Mouse (Mus musculus) G1E (cell line): ENCODE measurements at regions not wholly inside any gene's neighbourhood (a gene's known extent, or its start where the extent isn't known, plus 50 kb on each side); places are given as distances from the start of the nearest gene placed in this dataset.
"Not testable (repeated sequence)": the region's sequence is repeated elsewhere in the genome, so short reads cannot be mapped to it uniquely, and the experiment has no call there.

Experiments
- ATAC-seq: 2 replicates; pipeline ENCODE4 v1.8.0; 2016; ENCODE audit warnings: mild to moderate bottlenecking; ENCODE audit not compliant: insufficient number of reproducible peaks, poor library complexity, low FRiP score, severe bottlenecking; ENCODE audit errors: extremely low read depth
- DNase-seq: peaks from one replicate; pipeline ENCODE4 v3.0.0; 2012; ENCODE audit warnings: low spot score
- H3K27me3 ChIP-seq: 2 replicates; pipeline ENCODE4 v1.6.1; 2012; ENCODE audit warnings: mild to moderate bottlenecking, low read length, inconsistent platforms; ENCODE audit not compliant: insufficient read depth
- H3K36me3 ChIP-seq: replicated peaks from 2 replicates; pipeline ENCODE3; 2012; ENCODE audit warnings: mild to moderate bottlenecking, inconsistent platforms
- H3K4me1 ChIP-seq: 2 replicates; pipeline ENCODE4 v1.6.1; 2012; ENCODE audit warnings: low read depth, low read length, inconsistent platforms, mixed read lengths; ENCODE audit not compliant: insufficient read depth
- H3K4me3 ChIP-seq: 2 replicates; pipeline ENCODE4 v1.5.1; 2012; ENCODE audit warnings: low read depth, mild to moderate bottlenecking, inconsistent platforms, low read length, moderate library complexity, mixed read lengths
- H3K9me3 ChIP-seq: replicated peaks from 2 replicates; pipeline ENCODE4 v1.6.1; 2012; ENCODE audit warnings: inconsistent platforms
- CTCF ChIP-seq: IDR thresholded peaks from 2 replicates; pipeline ENCODE4 v1.5.1; 2012; ENCODE audit warnings: low read depth, low read length, inconsistent platforms, mixed read lengths
- GATA1 ChIP-seq: IDR thresholded peaks from 2 replicates; pipeline ENCODE4 v1.6.1; 2012; ENCODE audit warnings: borderline replicate concordance, low read length, inconsistent platforms, mixed read lengths
- GATA2 ChIP-seq: IDR thresholded peaks from 2 replicates; pipeline ENCODE4 v1.6.1; 2012; ENCODE audit warnings: low read depth, low read length, inconsistent platforms, borderline replicate concordance
- POLR2AphosphoS5 ChIP-seq: IDR thresholded peaks from 2 replicates; pipeline ENCODE4 v1.6.1; 2012; ENCODE audit warnings: low read depth, low read length, inconsistent platforms; ENCODE audit not compliant: insufficient replicate concordance
- TAL1 ChIP-seq: conservative IDR thresholded peaks from 2 replicates; pipeline ENCODE4 v1.6.1; 2012; ENCODE audit warnings: low read depth, low read length, inconsistent platforms, mixed read lengths

GRCm38 (mm10) chr12:16362341-16362740 is 248.4 kb downstream of the Lpin1 start:
- ATAC-seq (no peak), DNase-seq (no peak)
- Histone ChIP-seq H3K4me1 (no peaks in the 10 kb centered on the region), H3K36me3 (no peaks in the 10 kb centered on the region), H3K4me3 (no peak overlapping the region), H3K9me3 (peaks cover 5% of the 10 kb centered on the region; the same call in 1 of the 2 replicates), H3K27me3 (no peaks in the 10 kb centered on the region)
- TF ChIP-seq CTCF (no peak), TAL1 (no peak), GATA2 (no peak), POLR2AphosphoS5 (no peak), GATA1 (no peak)

GRCm38 (mm10) chr12:16358831-16359230 is 251.9 kb downstream of the Lpin1 start:
- H3K36me3 ChIP-seq, result no peaks in the 10 kb centered on the region

GRCm38 (mm10) chr12:16354711-16355110 is 256.1 kb downstream of the Lpin1 start:
- Histone ChIP-seq H3K4me1 (no peaks in the 10 kb centered on the region), H3K36me3 (no peaks in the 10 kb centered on the region), H3K4me3 (no peak overlapping the region), H3K9me3 (no peaks in the 10 kb centered on the region), H3K27me3 (no peaks in the 10 kb centered on the region)
- TF ChIP-seq GATA1 (no peak), GATA2 (no peak), CTCF (no peak), POLR2AphosphoS5 (no peak), TAL1 (no peak)
- ATAC-seq, result no peak
- no peak for DNase-seq

More at GRCm38 (mm10) chr12:16358831-16359230, 251.9 kb downstream of the Lpin1 start:
- no peak for ATAC-seq
- Histone ChIP-seq H3K9me3 (peaks cover 5% of the 10 kb centered on the region; the same call in 1 of the 2 replicates), H3K27me3 (no peaks in the 10 kb centered on the region), H3K4me1 (no peaks in the 10 kb centered on the region), H3K4me3 (no peak overlapping the region)
- TF ChIP-seq TAL1, result no peak
- no peak for TF ChIP-seq CTCF
- no peak for TF ChIP-seq GATA1
- TF ChIP-seq GATA2, result no peak
- no peak for TF ChIP-seq POLR2AphosphoS5
- DNase-seq, result no peak

- no peaks in the 10 kb centered on the region for H3K4me1 ChIP-seq
- no peaks in the 10 kb centered on the region for H3K9me3 ChIP-seq
- no peaks in the 10 kb centered on the region for H3K27me3 ChIP-seq
- ATAC-seq (no peak), DNase-seq (no peak)
- no peaks in the 10 kb centered on the region for H3K36me3 ChIP-seq
- H3K4me3 ChIP-seq, result no peak overlapping the region
- no peak for TF ChIP-seq GATA2
- TF ChIP-seq POLR2AphosphoS5, result no peak
- no peak for TF ChIP-seq TAL1
- no peak for TF ChIP-seq CTCF
- TF ChIP-seq GATA1, result no peak
Measured at GRCm38 (mm10) chr12:16351751-16352150, 259.0 kb downstream of the Lpin1 start.

GRCm38 (mm10) chr12:16349310-16349709 is 261.5 kb downstream of the Lpin1 start:
- no peaks in the 10 kb centered on the region for H3K36me3 ChIP-seq
- H3K27me3 ChIP-seq, result no peaks in the 10 kb centered on the region
- no peaks in the 10 kb centered on the region for H3K9me3 ChIP-seq
- no peaks in the 10 kb centered on the region for H3K4me1 ChIP-seq
- ATAC-seq (no peak), DNase-seq (no peak)
- no peak overlapping the region for H3K4me3 ChIP-seq
- TF ChIP-seq GATA1, result no peak
- no peak for TF ChIP-seq CTCF
- TF ChIP-seq GATA2, result no peak
- TF ChIP-seq TAL1, result no peak
- TF ChIP-seq POLR2AphosphoS5, result no peak

- Histone ChIP-seq H3K36me3 (no peaks in the 10 kb centered on the region), H3K4me3 (no peak overlapping the region), H3K27me3 (no peaks in the 10 kb centered on the region), H3K4me1 (no peaks in the 10 kb centered on the region), H3K9me3 (no peaks in the 10 kb centered on the region)
- DNase-seq (no peak), ATAC-seq (no peak)
- no peak for TF ChIP-seq TAL1
- TF ChIP-seq GATA1, result no peak
- no peak for TF ChIP-seq POLR2AphosphoS5
- no peak for TF ChIP-seq GATA2
- no peak for TF ChIP-seq CTCF
Measured at GRCm38 (mm10) chr12:16344021-16344420, 266.7 kb downstream of the Lpin1 start.

GRCm38 (mm10) chr12:16342030-16342429 is 268.7 kb downstream of the Lpin1 start:
- H3K36me3 ChIP-seq, H3K4me1 ChIP-seq, ATAC-seq, H3K4me3 ChIP-seq, DNase-seq, H3K27me3 ChIP-seq, H3K9me3 ChIP-seq: not testable (repeated sequence)
